Mouse (Mus musculus): ENCODE measurements around the gene Plpp1.

DNA sequence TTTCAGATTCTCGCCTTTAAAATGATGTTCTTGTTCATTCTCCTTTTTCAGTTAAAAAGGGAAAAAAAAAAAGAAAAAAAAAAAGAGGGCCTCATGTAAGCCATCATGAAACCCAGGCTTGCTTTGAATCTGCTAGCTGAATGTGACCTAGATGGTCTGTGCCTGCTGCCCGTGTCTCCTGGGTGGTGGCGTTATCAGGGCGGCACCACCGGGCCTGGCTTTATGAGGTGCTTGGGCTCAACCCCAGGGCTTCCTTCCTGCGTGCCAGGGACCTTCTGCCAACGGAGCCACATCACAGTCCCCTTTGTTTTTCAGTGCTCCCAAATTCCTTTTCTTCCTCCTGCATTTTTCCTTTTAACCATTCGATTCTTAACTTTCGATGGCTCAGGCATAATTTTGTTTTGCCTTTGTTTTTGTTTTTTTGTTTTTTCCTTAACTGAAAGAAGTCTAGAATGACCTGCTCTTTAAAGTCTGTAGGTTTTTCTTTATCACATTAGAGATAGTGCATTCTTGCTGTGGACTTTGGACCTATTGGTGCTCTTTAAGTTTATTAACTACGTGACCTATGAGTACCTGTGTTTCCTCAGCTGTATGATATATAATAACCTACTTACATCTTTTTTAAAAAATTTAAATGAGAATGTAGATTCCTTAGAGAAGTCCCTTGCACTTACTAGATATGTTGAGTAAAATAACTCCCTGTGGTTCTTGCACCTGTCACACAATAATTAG is 7.5 kb downstream of the Plpp1 start:
- TF ChIP-seq POLR2A (IDR thresholded peaks at IDR 0.05; ENCODE audit: borderline replicate concordance, extremely low read depth, low read depth, low read length) (no peak), CTCF (IDR thresholded peaks at IDR 0.05; ENCODE audit: insufficient read depth, low read length) (no peak)
